ENCODE assay signal across 29 mouse cellular contexts in the genomic region with DNA sequence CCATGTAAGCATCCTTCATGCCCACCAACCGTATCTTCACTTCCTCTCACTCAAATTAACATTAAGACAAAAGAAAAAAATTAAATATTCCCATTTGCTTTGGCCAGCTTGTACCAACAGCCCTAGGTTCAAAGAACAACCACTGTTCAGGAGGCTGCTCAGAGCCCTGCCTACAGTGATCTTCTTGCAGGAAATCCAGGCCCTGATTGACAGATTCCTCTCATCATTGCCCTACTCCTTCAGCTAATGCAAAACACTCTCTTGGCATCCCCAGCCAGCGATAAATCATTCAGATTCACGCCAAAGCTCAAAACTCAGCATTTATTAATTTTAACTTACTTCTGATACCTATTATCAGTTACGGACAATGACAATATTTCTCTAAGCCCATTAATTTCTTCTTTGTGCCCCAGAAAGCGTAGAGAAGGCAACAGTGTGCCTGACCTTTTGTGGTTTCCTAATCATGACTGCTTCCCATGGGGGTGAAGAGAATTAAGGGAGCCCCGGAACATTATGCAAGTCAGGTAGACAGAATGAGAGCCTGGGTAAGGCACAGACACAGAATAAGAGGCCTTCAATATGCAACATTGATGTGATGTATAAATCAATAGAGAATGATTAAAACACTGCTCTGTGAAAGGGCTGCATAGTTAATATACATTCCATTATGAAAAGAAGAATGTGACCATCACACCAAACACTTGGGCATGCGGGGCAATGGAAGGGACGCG.
DNase-seq lines count a peak whose midpoint lies in the region; ATAC-seq and TF ChIP-seq lines count a peak whose summit lies in the region.
"Had no signal": no experiment of that assay in that cellular context is flagged by ENCODE, and none has a peak within 500 bp of the region (broad histone marks: within the 10 kb centered on the region; RNA-seq: fewer than 3 reads in every experiment).

No protein-coding gene starts in this region.

- 0 out of 2 replicates have a peak, but pooled peaks cover 3% of the 10 kb centered on the region for H3K4me1 ChIP-seq in forebrain, embryonic 12.5 days
- no peaks in the 10 kb centered on the region for H3K4me1 ChIP-seq in forebrain, embryonic 14.5 days (ENCODE audit: control insufficient read depth, insufficient read depth, low read length)
- H3K4me1 ChIP-seq in hindbrain, embryonic 13.5 days (replicated peaks), result peaks cover 12% of the 10 kb centered on the region
- no peaks in the 10 kb centered on the region for H3K4me1 ChIP-seq in hindbrain, postnatal 0 days (ENCODE audit: insufficient read depth, low read length)
- H3K4me1 ChIP-seq in neural tube, embryonic 13.5 days (replicated peaks), result peaks cover 8% of the 10 kb centered on the region; the same call in 1 of the 2 replicates
- H3K4me1 ChIP-seq in neural tube, embryonic 15.5 days, result peaks cover 3% of the 10 kb centered on the region; the same call in 1 of the 2 replicates
- H3K4me1 ChIP-seq: forebrain, embryonic 15.5 days; heart, embryonic 15.5 days; intestine, embryonic 15.5 days; stomach, embryonic 15.5 days had no signal

- DNase-seq in forebrain, embryonic 14.5 days (ENCODE audit: low spot score), result no peak
- DNase-seq in hindbrain, postnatal 0 days (ENCODE audit: low spot score), result no peak
- DNase-seq in adrenal gland, postnatal 36 days, result no peak
- DNase-seq: adrenal gland, adult 2 months; cerebellum, adult 8-10 months; cerebellum, postnatal 36 days; gastrocnemius, postnatal 36 days; kidney, adult 8-10 months; layer of hippocampus, postnatal 36 days; liver; lung, adult 2 months; lung, postnatal 10 days; right cerebral cortex, postnatal 25 days; thymus, postnatal 14 days had no signal

- no peaks in the 10 kb centered on the region for H3K36me3 ChIP-seq in forebrain, embryonic 12.5 days (replicated peaks)
- no peaks in the 10 kb centered on the region for H3K36me3 ChIP-seq in forebrain, embryonic 14.5 days (ENCODE audit: control insufficient read depth, insufficient read depth, low read length)
- no peaks in the 10 kb centered on the region for H3K36me3 ChIP-seq in hindbrain, embryonic 13.5 days
- no peaks in the 10 kb centered on the region for H3K36me3 ChIP-seq in hindbrain, postnatal 0 days (ENCODE audit: insufficient read depth, low read length)
- no peaks in the 10 kb centered on the region for H3K36me3 ChIP-seq in neural tube, embryonic 13.5 days
- H3K36me3 ChIP-seq in neural tube, embryonic 15.5 days, result no peaks in the 10 kb centered on the region
- H3K36me3 ChIP-seq: forebrain, embryonic 15.5 days; heart, embryonic 15.5 days; hindbrain, embryonic 15.5 days; intestine, embryonic 15.5 days; stomach, embryonic 15.5 days had no signal

- H3K9ac ChIP-seq in forebrain, embryonic 12.5 days, result no peak overlapping the region
- H3K9ac ChIP-seq in forebrain, embryonic 14.5 days (ENCODE audit: low read length), result no peak overlapping the region
- H3K9ac ChIP-seq in hindbrain, embryonic 13.5 days, result no peak overlapping the region
- H3K9ac ChIP-seq in hindbrain, postnatal 0 days (replicated peaks; ENCODE audit: low read length), result no peak overlapping the region
- H3K9ac ChIP-seq in neural tube, embryonic 13.5 days, result no peak overlapping the region
- H3K9ac ChIP-seq in neural tube, embryonic 15.5 days (replicated peaks), result no peak overlapping the region
- H3K9ac ChIP-seq: forebrain, embryonic 15.5 days; heart, embryonic 15.5 days; hindbrain, embryonic 15.5 days; intestine, embryonic 15.5 days; liver, embryonic 14.5 days; stomach, embryonic 15.5 days had no signal

- H3K4me2 ChIP-seq in forebrain, embryonic 12.5 days, result no peak overlapping the region
- no peak overlapping the region for H3K4me2 ChIP-seq in forebrain, embryonic 14.5 days (ENCODE audit: low read length)
- H3K4me2 ChIP-seq in hindbrain, embryonic 13.5 days, result no peak overlapping the region
- H3K4me2 ChIP-seq in hindbrain, postnatal 0 days (ENCODE audit: low read depth, low read length), result no peak overlapping the region
- no peak overlapping the region for H3K4me2 ChIP-seq in neural tube, embryonic 13.5 days
- H3K4me2 ChIP-seq in neural tube, embryonic 15.5 days, result no peak overlapping the region
- H3K4me2 ChIP-seq: forebrain, embryonic 15.5 days; heart, embryonic 15.5 days; hindbrain, embryonic 15.5 days; intestine, embryonic 15.5 days; stomach, embryonic 15.5 days had no signal

- peak; percentile 20; the same call in 1 of the 2 replicates for ATAC-seq in forebrain, embryonic 12.5 days (ENCODE audit: low FRiP score)
- no peak for ATAC-seq in forebrain, embryonic 14.5 days
- ATAC-seq in hindbrain, embryonic 13.5 days (ENCODE audit: low FRiP score), result no peak
- no peak for ATAC-seq in hindbrain, postnatal 0 days
- ATAC-seq in neural tube, embryonic 13.5 days (ENCODE audit: low read depth), result no peak
- ATAC-seq in neural tube, embryonic 15.5 days (ENCODE audit: low FRiP score), result no peak
- ATAC-seq: activated CD4-positive, CD25-positive, alpha-beta regulatory T cell, adult 4 months; forebrain, embryonic 15.5 days; intestine, embryonic 15.5 days had no signal

- 82% methylated on average over 9 of the region's 9 CpGs for whole genome bisulfite sequencing in forebrain, embryonic 12.5 days
- 81% methylated on average over 9 of the region's 9 CpGs for WGBS in forebrain, embryonic 14.5 days
- 67% methylated on average over 9 of the region's 9 CpGs for WGBS in hindbrain, embryonic 13.5 days
- WGBS in hindbrain, postnatal 0 days, result 78% methylated on average over 9 of the region's 9 CpGs
- 76% methylated on average over 9 of the region's 9 CpGs for WGBS in neural tube, embryonic 13.5 days
- 75% methylated on average over 9 of the region's 9 CpGs for WGBS in neural tube, embryonic 15.5 days

- H3K9me3 ChIP-seq in forebrain, embryonic 12.5 days, result no peaks in the 10 kb centered on the region
- H3K9me3 ChIP-seq in forebrain, embryonic 14.5 days (replicated peaks; ENCODE audit: control insufficient read depth, low read length), result no peaks in the 10 kb centered on the region
- no peaks in the 10 kb centered on the region for H3K9me3 ChIP-seq in hindbrain, embryonic 13.5 days
- no peaks in the 10 kb centered on the region for H3K9me3 ChIP-seq in hindbrain, postnatal 0 days (ENCODE audit: low read length)
- no peaks in the 10 kb centered on the region for H3K9me3 ChIP-seq in neural tube, embryonic 13.5 days
- no peaks in the 10 kb centered on the region for H3K9me3 ChIP-seq in neural tube, embryonic 15.5 days (replicated peaks)
- H3K9me3 ChIP-seq: forebrain, embryonic 15.5 days; heart, embryonic 15.5 days; hindbrain, embryonic 15.5 days; intestine, embryonic 15.5 days; stomach, embryonic 15.5 days had no signal

- H3K4me3 ChIP-seq in forebrain, embryonic 12.5 days (replicated peaks), result no peak overlapping the region
- no peak overlapping the region for H3K4me3 ChIP-seq in forebrain, embryonic 14.5 days (ENCODE audit: low read depth, low read length)
- no peak overlapping the region for H3K4me3 ChIP-seq in hindbrain, embryonic 13.5 days
- H3K4me3 ChIP-seq in hindbrain, postnatal 0 days (ENCODE audit: low read length), result no peak overlapping the region
- H3K4me3 ChIP-seq in neural tube, embryonic 13.5 days, result no peak overlapping the region
- no peak overlapping the region for H3K4me3 ChIP-seq in neural tube, embryonic 15.5 days (replicated peaks)
- H3K4me3 ChIP-seq: forebrain, embryonic 15.5 days; heart, embryonic 15.5 days; hindbrain, embryonic 15.5 days; intestine, embryonic 15.5 days; myocyte; stomach, embryonic 15.5 days had no signal

- H3K27ac ChIP-seq in forebrain, embryonic 12.5 days, result no peak overlapping the region
- H3K27ac ChIP-seq in forebrain, embryonic 14.5 days (ENCODE audit: low read depth, low read length), result no peak overlapping the region
- H3K27ac ChIP-seq in hindbrain, embryonic 13.5 days, result peak overlapping the region; percentile 53; the same call in 1 of the 2 replicates
- H3K27ac ChIP-seq in hindbrain, postnatal 0 days, result no peak overlapping the region
- 0 out of 2 replicates have a peak overlapping the region, but pooled peaks have one; percentile 28 for H3K27ac ChIP-seq in neural tube, embryonic 13.5 days (replicated peaks)
- H3K27ac ChIP-seq in neural tube, embryonic 15.5 days (replicated peaks), result no peak overlapping the region
- H3K27ac ChIP-seq: forebrain, embryonic 15.5 days; heart, embryonic 15.5 days; hindbrain, embryonic 15.5 days; intestine, embryonic 15.5 days; kidney, postnatal 0 days; liver, embryonic 14.5 days; macrophage; stomach, embryonic 15.5 days had no signal

- H3K27me3 ChIP-seq in forebrain, embryonic 12.5 days, result no peaks in the 10 kb centered on the region
- no peaks in the 10 kb centered on the region for H3K27me3 ChIP-seq in forebrain, embryonic 14.5 days (replicated peaks; ENCODE audit: control insufficient read depth, insufficient read depth, low read length)
- H3K27me3 ChIP-seq in hindbrain, embryonic 13.5 days, result no peaks in the 10 kb centered on the region
- no peaks in the 10 kb centered on the region for H3K27me3 ChIP-seq in hindbrain, postnatal 0 days (ENCODE audit: insufficient read depth, low read length)
- no peaks in the 10 kb centered on the region for H3K27me3 ChIP-seq in neural tube, embryonic 13.5 days
- H3K27me3 ChIP-seq in neural tube, embryonic 15.5 days (replicated peaks), result no peaks in the 10 kb centered on the region
- H3K27me3 ChIP-seq: CH12.LX; forebrain, embryonic 15.5 days; heart, embryonic 15.5 days; hindbrain, embryonic 15.5 days; intestine, embryonic 15.5 days; stomach, embryonic 15.5 days had no signal

- no peak for TF ChIP-seq CTCF in hindbrain, postnatal 0 days (IDR thresholded peaks at IDR 0.05; ENCODE audit: low read depth)

Comparison
In these comparisons a context has a peak if more than half of its experiments do, and no peak if none do; other contexts are left out.
1. H3K27ac ChIP-seq: peak in hindbrain, embryonic 13.5 days (single experiment) and neural tube, embryonic 13.5 days (single experiment); none in forebrain, embryonic 12.5 days (single experiment), forebrain, embryonic 14.5 days (single experiment), hindbrain, postnatal 0 days (single experiment) and neural tube, embryonic 15.5 days (single experiment).